Mouse (Mus musculus) embryonic facial prominence, embryonic 14.5 days (tissue): ENCODE results near the gene Tomt. TPM values are rescaled to one million over a fixed set of nuclear protein-coding genes. Genes with fewer than 3 reads are reported as not detected.

Experiments
- ATAC-seq: fragments of 200-750 bp; cut with Nextera tagmentation; 2 replicates; pipeline ENCODE4 v1.8.0; 2017; ENCODE audit warnings: low read depth, moderate number of reproducible peaks, moderate TSS enrichment
- DNase-seq: peaks from one replicate; pipeline ENCODE4 v3.0.0-alpha.2; 2015; ENCODE audit warnings: low spot score
- H3K27ac ChIP-seq: fragments of 300-500 bp; sonication (generic); replicated peaks from 2 replicates; pipeline ENCODE4 v1.5.1; 2014; ENCODE audit warnings: low read depth, mild to moderate bottlenecking, low read length, moderate library complexity
- H3K27me3 ChIP-seq: fragments of 300-500 bp; sonication (generic); replicated peaks from 2 replicates; pipeline ENCODE4 v1.6.1; 2014; ENCODE audit warnings: low read length; ENCODE audit not compliant: control insufficient read depth, insufficient read depth
- H3K36me3 ChIP-seq: fragments of 300-500 bp; sonication (generic); 2 replicates; pipeline ENCODE4 v1.6.1; 2014; ENCODE audit warnings: low read length, mixed read lengths; ENCODE audit not compliant: control insufficient read depth, insufficient read depth
- H3K4me1 ChIP-seq: fragments of 300-500 bp; sonication (generic); 2 replicates; pipeline ENCODE4 v1.6.1; 2014; ENCODE audit warnings: antibody characterized with exemption, low read length; ENCODE audit not compliant: control insufficient read depth, insufficient read depth
- H3K4me2 ChIP-seq: fragments of 300-500 bp; sonication (generic); 2 replicates; pipeline ENCODE4 v1.6.1; 2014; ENCODE audit warnings: low read depth, mild to moderate bottlenecking, low read length, moderate library complexity, mixed read lengths
- H3K4me3 ChIP-seq: fragments of 300-500 bp; sonication (generic); 2 replicates; pipeline ENCODE4 v1.5.1; 2014; ENCODE audit warnings: low read depth, mild to moderate bottlenecking, low read length
- H3K9ac ChIP-seq: fragments of 300-500 bp; sonication (generic); 2 replicates; pipeline ENCODE4 v1.6.1; 2014; ENCODE audit warnings: low read depth, mild to moderate bottlenecking, low read length, moderate library complexity, mixed read lengths
- H3K9me3 ChIP-seq: fragments of 300-500 bp; sonication (generic); 2 replicates; pipeline ENCODE4 v1.6.1; 2016; ENCODE audit warnings: low read length; ENCODE audit not compliant: control insufficient read depth
- WGBS: fragments of 180-500 bp; shearing (Covaris S2); extraction: QIAGEN DNeasy Blood & Tissue Kit; methylation state at CpG from one replicate; pipeline ENCODE4 v1.1.7; 2014; 5-methylcytosine and 5-hydroxymethylcytosine counted together
- polyA plus RNA-seq: library from polyadenylated mRNA; unstranded; fragments of >200 nt; fragmentation: Nextera tagmentation; extraction: Ambion mirVana; gene quantifications from 2 replicates; pipeline ENCODE4 v1.2.1, GENCODE M21; 2014

Gene Tomt
- polyA plus RNA-seq, 1 experiment from 2014 or later: 0.22 TPM

- Histone ChIP-seq H3K4me2 (peak overlapping the region; percentile 58), H3K27ac (peak overlapping the region; percentile 92), H3K9me3 (no peaks in the 10 kb centered on the region), H3K27me3 (no peaks in the 10 kb centered on the region), H3K4me3 (peak overlapping the region; percentile 57), H3K36me3 (no peaks in the 10 kb centered on the region), H3K9ac (peak overlapping the region; percentile 64), H3K4me1 (peaks cover 4% of the 10 kb centered on the region; the same call in 1 of the 2 replicates)
- DNase-seq: peak; percentile 100
- peak; percentile 99 for ATAC-seq
- under 1% methylated on average over 57 of the region's 57 CpGs for WGBS
Observed at GRCm38 (mm10) chr7:101896104-101897066, 9.8 kb downstream of the Tomt start.

- 44% methylated on average over 9 of the region's 9 CpGs for WGBS
- Histone ChIP-seq H3K4me3 (peak overlapping the region; percentile 57), H3K4me1 (peaks cover 4% of the 10 kb centered on the region; the same call in 1 of the 2 replicates), H3K9ac (peak overlapping the region; percentile 64), H3K27me3 (no peaks in the 10 kb centered on the region), H3K9me3 (no peaks in the 10 kb centered on the region), H3K27ac (peak overlapping the region; percentile 92), H3K36me3 (no peaks in the 10 kb centered on the region), H3K4me2 (peak overlapping the region; percentile 38)
- ATAC-seq (no peak), DNase-seq (no peak)
Observed at GRCm38 (mm10) chr7:101895695-101896094, 10.5 kb downstream of the Tomt start.

GRCm38 (mm10) chr7:101888460-101888859 lies 17.7 kb downstream of the Tomt start:
- H3K27ac ChIP-seq: no peak overlapping the region
- H3K9me3 ChIP-seq: no peaks in the 10 kb centered on the region
- H3K36me3 ChIP-seq: no peaks in the 10 kb centered on the region
- no peaks in the 10 kb centered on the region; the same call in 1 of the 2 replicates for H3K27me3 ChIP-seq
- DNase-seq (no peak), ATAC-seq (no peak)
- H3K4me3 ChIP-seq: no peak overlapping the region
- 73% methylated on average over 4 of the region's 4 CpGs for WGBS
- no peak overlapping the region for H3K4me2 ChIP-seq
- no peak overlapping the region for H3K9ac ChIP-seq
- H3K4me1 ChIP-seq: no peaks in the 10 kb centered on the region

- no peaks in the 10 kb centered on the region for H3K4me1 ChIP-seq
- no peak overlapping the region for H3K4me2 ChIP-seq
- no peak for DNase-seq
- no peaks in the 10 kb centered on the region for H3K36me3 ChIP-seq
- no peaks in the 10 kb centered on the region for H3K9me3 ChIP-seq
- WGBS: 81% methylated on average over 6 of the region's 6 CpGs
- no peak overlapping the region for H3K4me3 ChIP-seq
- no peak for ATAC-seq
- H3K27ac ChIP-seq: no peak overlapping the region
- no peaks in the 10 kb centered on the region; the same call in 1 of the 2 replicates for H3K27me3 ChIP-seq
- H3K9ac ChIP-seq: no peak overlapping the region
Observed at GRCm38 (mm10) chr7:101886274-101886673, 19.9 kb downstream of the Tomt start.

GRCm38 (mm10) chr7:101884160-101884559 lies 22.0 kb downstream of the Tomt start:
- Histone ChIP-seq H3K4me1 (no peaks in the 10 kb centered on the region), H3K4me2 (no peak overlapping the region), H3K9me3 (no peaks in the 10 kb centered on the region), H3K36me3 (no peaks in the 10 kb centered on the region), H3K9ac (no peak overlapping the region), H3K4me3 (no peak overlapping the region), H3K27ac (no peak overlapping the region), H3K27me3 (no peaks in the 10 kb centered on the region; the same call in 1 of the 2 replicates)
- DNase-seq: no peak
- ATAC-seq: no peak
- WGBS: 86% methylated on average over 4 of the region's 4 CpGs

- Histone ChIP-seq H3K36me3 (no peaks in the 10 kb centered on the region), H3K4me3 (no peak overlapping the region), H3K4me2 (no peak overlapping the region), H3K9me3 (no peaks in the 10 kb centered on the region), H3K4me1 (no peaks in the 10 kb centered on the region), H3K27me3 (no peaks in the 10 kb centered on the region), H3K9ac (no peak overlapping the region), H3K27ac (no peak overlapping the region)
- whole genome bisulfite sequencing: 66% methylated on average over 9 of the region's 9 CpGs
- DNase-seq: no peak
- ATAC-seq: no peak
Observed at GRCm38 (mm10) chr7:101882413-101883154, 23.6 kb downstream of the Tomt start.

GRCm38 (mm10) chr7:101880855-101881254 lies 25.3 kb downstream of the Tomt start:
- Histone ChIP-seq H3K27me3 (no peaks in the 10 kb centered on the region), H3K4me2 (no peak overlapping the region), H3K9me3 (no peaks in the 10 kb centered on the region), H3K4me1 (no peaks in the 10 kb centered on the region), H3K9ac (no peak overlapping the region), H3K27ac (no peak overlapping the region), H3K4me3 (no peak overlapping the region), H3K36me3 (no peaks in the 10 kb centered on the region)
- 71% methylated on average over 4 of the region's 4 CpGs for WGBS
- DNase-seq (no peak), ATAC-seq (no peak)

GRCm38 (mm10) chr7:101875978-101876377 lies 30.2 kb downstream of the Tomt start:
- H3K4me3 ChIP-seq: no peak overlapping the region
- WGBS: 88% methylated on average over 1 of the region's 1 CpGs
- DNase-seq (no peak), ATAC-seq (no peak)
- no peaks in the 10 kb centered on the region for H3K9me3 ChIP-seq
- H3K9ac ChIP-seq: no peak overlapping the region
- H3K36me3 ChIP-seq: no peaks in the 10 kb centered on the region
- H3K27me3 ChIP-seq: no peaks in the 10 kb centered on the region
- H3K4me2 ChIP-seq: no peak overlapping the region
- no peak overlapping the region for H3K27ac ChIP-seq
- no peaks in the 10 kb centered on the region for H3K4me1 ChIP-seq
